In genomic region chr11:59385123-59385522, GRCm38 (mm10) we compare ENCODE assay signal across 12 mouse cellular contexts. TPM values are rescaled to one million over a fixed set of nuclear protein-coding genes. Genes with fewer than 3 reads are reported as not detected.
DNase-seq lines count a peak whose midpoint lies in the region; ATAC-seq and TF ChIP-seq lines count a peak whose summit lies in the region.
"Had no signal": no experiment of that assay in that cellular context is flagged by ENCODE, and none has a peak within 500 bp of the region (broad histone marks: within the 10 kb centered on the region; RNA-seq: fewer than 3 reads in every experiment).

No protein-coding gene starts in this region.

- no peaks in the 10 kb centered on the region for H3K9me3 ChIP-seq in heart, embryonic 11.5 days (replicated peaks; ENCODE audit: control insufficient read depth, low read length)
- no peaks in the 10 kb centered on the region for H3K9me3 ChIP-seq in midbrain, embryonic 10.5 days (replicated peaks)
- H3K9me3 ChIP-seq in midbrain, embryonic 14.5 days (ENCODE audit: control insufficient read depth, low read length): no peaks in the 10 kb centered on the region
- no peaks in the 10 kb centered on the region for H3K9me3 ChIP-seq in heart, postnatal 0 days (replicated peaks; ENCODE audit: control insufficient read depth, low read length)
- H3K9me3 ChIP-seq: hindbrain, embryonic 13.5 days had no signal

- TF ChIP-seq CTCF in heart, postnatal 0 days (IDR thresholded peaks at IDR 0.05; ENCODE audit: low read depth): no peak

- no peak overlapping the region for H3K4me3 ChIP-seq in heart, embryonic 11.5 days (ENCODE audit: low read depth, low read length)
- no peak overlapping the region for H3K4me3 ChIP-seq in midbrain, embryonic 10.5 days
- no peak overlapping the region for H3K4me3 ChIP-seq in midbrain, embryonic 14.5 days (replicated peaks; ENCODE audit: low read depth, low read length)
- H3K4me3 ChIP-seq in heart, postnatal 0 days (ENCODE audit: low read depth, low read length): no peak overlapping the region
- H3K4me3 ChIP-seq: hindbrain, embryonic 13.5 days had no signal

- 0 out of 2 replicates have a peak overlapping the region, but pooled peaks have one; percentile 28 for H3K9ac ChIP-seq in heart, embryonic 11.5 days (ENCODE audit: low read depth, low read length)
- H3K9ac ChIP-seq in midbrain, embryonic 14.5 days (replicated peaks; ENCODE audit: low read length): no peak overlapping the region
- H3K9ac ChIP-seq in heart, postnatal 0 days (replicated peaks; ENCODE audit: low read depth, low read length): no peak overlapping the region

- H3K4me1 ChIP-seq in heart, embryonic 11.5 days (ENCODE audit: control insufficient read depth, insufficient read depth, low read length): peaks cover 23% of the 10 kb centered on the region
- H3K4me1 ChIP-seq in midbrain, embryonic 10.5 days: peaks cover 33% of the 10 kb centered on the region
- H3K4me1 ChIP-seq in midbrain, embryonic 14.5 days (ENCODE audit: control insufficient read depth, insufficient read depth, low read length): no peaks in the 10 kb centered on the region
- H3K4me1 ChIP-seq in heart, postnatal 0 days (ENCODE audit: control insufficient read depth, insufficient read depth): peaks cover 14% of the 10 kb centered on the region

- H3K36me3 ChIP-seq in heart, embryonic 11.5 days (ENCODE audit: control insufficient read depth, insufficient read depth, low read length): no peaks in the 10 kb centered on the region
- no peaks in the 10 kb centered on the region for H3K36me3 ChIP-seq in midbrain, embryonic 10.5 days
- no peaks in the 10 kb centered on the region for H3K36me3 ChIP-seq in midbrain, embryonic 14.5 days (ENCODE audit: control insufficient read depth, insufficient read depth, low read length)
- H3K36me3 ChIP-seq in heart, postnatal 0 days (replicated peaks; ENCODE audit: control insufficient read depth, insufficient read depth, low read length): no peaks in the 10 kb centered on the region
- H3K36me3 ChIP-seq: hindbrain, embryonic 13.5 days had no signal

- H3K27ac ChIP-seq in heart, embryonic 11.5 days (ENCODE audit: low read depth, low read length): peak overlapping the region; percentile 74
- H3K27ac ChIP-seq in midbrain, embryonic 10.5 days (replicated peaks): 0 out of 2 replicates have a peak overlapping the region, but pooled peaks have one; percentile 60
- H3K27ac ChIP-seq in midbrain, embryonic 14.5 days (replicated peaks; ENCODE audit: low read depth, low read length): no peak overlapping the region
- H3K27ac ChIP-seq in heart, postnatal 0 days (ENCODE audit: low read depth): no peak overlapping the region
- H3K27ac ChIP-seq: hindbrain, embryonic 13.5 days had no signal

- WGBS in heart, embryonic 11.5 days (ENCODE audit: insufficient replicate concordance): 9% methylated on average over 8 of the region's 8 CpGs
- WGBS in midbrain, embryonic 10.5 days: 13% methylated on average over 8 of the region's 8 CpGs
- WGBS in midbrain, embryonic 14.5 days: 22% methylated on average over 8 of the region's 8 CpGs
- WGBS in heart, postnatal 0 days: 7% methylated on average over 8 of the region's 8 CpGs

- no peak for TF ChIP-seq EP300 in heart, postnatal 0 days (IDR thresholded peaks at IDR 0.05; ENCODE audit: low read depth)

- DNase-seq in heart, adult 8-10 months (ENCODE audit: low spot score): no peak
- DNase-seq in midbrain, embryonic 10.5 days (ENCODE audit: low spot score): peak; percentile 28
- no peak for DNase-seq in midbrain, embryonic 14.5 days
- DNase-seq in heart, postnatal 0 days (ENCODE audit: low spot score): peak; percentile 33
- DNase-seq in retina, postnatal 1 day: peak; percentile 39
- no peak for DNase-seq in layer of hippocampus, adult 18-20 months (ENCODE audit: low spot score in 2 of 2)
- no peak for DNase-seq in spleen, postnatal 4 days (ENCODE audit: low spot score in 2 of 2)

- H3K27me3 ChIP-seq in heart, embryonic 11.5 days (ENCODE audit: control insufficient read depth, insufficient read depth, low read length): no peaks in the 10 kb centered on the region
- H3K27me3 ChIP-seq in midbrain, embryonic 10.5 days (ENCODE audit: low read depth, poor library complexity, severe bottlenecking): no peaks in the 10 kb centered on the region
- H3K27me3 ChIP-seq in midbrain, embryonic 14.5 days (ENCODE audit: control insufficient read depth, insufficient read depth, low read length): no peaks in the 10 kb centered on the region
- H3K27me3 ChIP-seq in heart, postnatal 0 days (ENCODE audit: control insufficient read depth, insufficient read depth, low read length): no peaks in the 10 kb centered on the region
- H3K27me3 ChIP-seq: hindbrain, embryonic 13.5 days had no signal

- H3K4me2 ChIP-seq in heart, embryonic 11.5 days: peak overlapping the region; percentile 16; the same call in 1 of the 2 replicates
- H3K4me2 ChIP-seq in midbrain, embryonic 14.5 days (ENCODE audit: low read length): no peak overlapping the region
- H3K4me2 ChIP-seq in heart, postnatal 0 days (ENCODE audit: low read depth, low read length): no peak overlapping the region
- H3K4me2 ChIP-seq: hindbrain, embryonic 13.5 days had no signal

- ATAC-seq in heart, embryonic 11.5 days (replicated peaks; ENCODE audit: insufficient number of reproducible peaks, low FRiP score, low TSS enrichment): peak; percentile 64
- ATAC-seq in midbrain, embryonic 14.5 days (ENCODE audit: low FRiP score, low TSS enrichment): no peak
- peak; percentile 82 for ATAC-seq in heart, postnatal 0 days (ENCODE audit: insufficient read depth, low read depth)

RNA-seq across cellular contexts. Expression of gene Prss38, which starts 9.7 kb away (rescaled TPM):
- not detected in 2 replicates for polyA plus RNA-seq in heart, embryonic 11.5 days (2014; fragmentation: Nextera tagmentation; extraction: Ambion mirVana)
- total RNA-seq in heart, adult 8-10 months (2022): not detected
- not detected in 2 replicates for polyA plus RNA-seq in midbrain, embryonic 10.5 days (2016; fragmentation: Nextera tagmentation; extraction: Ambion mirVana)
- 0.17 TPM in 1 of 2 replicates, not detected in the other for polyA plus RNA-seq in midbrain, embryonic 14.5 days (2014; fragmentation: Nextera tagmentation; extraction: Ambion mirVana)
- not detected in 2 replicates for total RNA-seq in heart, postnatal 0 days (2014; rRNA removed; ENCODE audit: low replicate concordance)
- not detected in 2 replicates for polyA plus RNA-seq in heart, postnatal 0 days (2015; fragmentation: Nextera tagmentation; extraction: Ambion mirVana)
- total RNA-seq in layer of hippocampus, adult 18-20 months (2021): not detected
- total RNA-seq: adrenal gland, postnatal 4 days had no signal
- polyA plus RNA-seq: C2C12; hindbrain, embryonic 13.5 days; small intestine, adult 2 months had no signal

Comparison
In these comparisons a context has a peak if more than half of its experiments do, and no peak if none do; other contexts are left out.
1. H3K27ac ChIP-seq: peak in heart, embryonic 11.5 days (single experiment) and midbrain, embryonic 10.5 days (single experiment); none in midbrain, embryonic 14.5 days (single experiment) and heart, postnatal 0 days (single experiment).
2. DNase-seq: peak in midbrain, embryonic 10.5 days (single experiment), heart, postnatal 0 days (single experiment) and retina, postnatal 1 day (single experiment); none in heart, adult 8-10 months (single experiment), midbrain, embryonic 14.5 days (single experiment), layer of hippocampus, adult 18-20 months (0 of 2) and spleen, postnatal 4 days (0 of 2).